ENCODE assay signal across 9 mouse cellular contexts in genomic region chr11:106013556-106014225, GRCm38 (mm10). TPM values are rescaled to one million over a fixed set of nuclear protein-coding genes. Genes with fewer than 3 reads are reported as not detected.
DNase-seq lines count a peak whose midpoint lies in the region; ATAC-seq lines count a peak whose summit lies in the region.
"Had no signal": no experiment of that assay in that cellular context is flagged by ENCODE, and none has a peak within 500 bp of the region (broad histone marks: within the 10 kb centered on the region; RNA-seq: fewer than 3 reads in every experiment).

No protein-coding gene starts in this region.

- H3K27me3 ChIP-seq in midbrain, embryonic 14.5 days (ENCODE audit: control insufficient read depth, insufficient read depth, low read length): no peaks in the 10 kb centered on the region
- H3K27me3 ChIP-seq in midbrain, embryonic 10.5 days (ENCODE audit: low read depth, poor library complexity, severe bottlenecking): peaks cover 11% of the 10 kb centered on the region
- peaks cover 13% of the 10 kb centered on the region for H3K27me3 ChIP-seq in heart, embryonic 16.5 days (ENCODE audit: control insufficient read depth, insufficient read depth, low read length)
- H3K27me3 ChIP-seq in neural tube, embryonic 14.5 days (ENCODE audit: control insufficient read depth, insufficient read depth, low read length): no peaks in the 10 kb centered on the region

- no peak overlapping the region for H3K9ac ChIP-seq in midbrain, embryonic 14.5 days (replicated peaks; ENCODE audit: low read length)
- no peak overlapping the region for H3K9ac ChIP-seq in heart, embryonic 16.5 days (ENCODE audit: low read length)
- no peak overlapping the region for H3K9ac ChIP-seq in neural tube, embryonic 14.5 days (replicated peaks; ENCODE audit: low read depth, low read length)

- H3K4me2 ChIP-seq in midbrain, embryonic 14.5 days (ENCODE audit: low read length): no peak overlapping the region
- no peak overlapping the region for H3K4me2 ChIP-seq in heart, embryonic 16.5 days (ENCODE audit: low read depth, low read length)
- no peak overlapping the region for H3K4me2 ChIP-seq in neural tube, embryonic 14.5 days (ENCODE audit: low read depth, low read length)

- no peak for DNase-seq in frontal cortex, postnatal 14 days (ENCODE audit: low spot score in 2 of 2)
- DNase-seq in midbrain, embryonic 14.5 days: peak; percentile 62
- no peak for DNase-seq in midbrain, embryonic 10.5 days (ENCODE audit: low spot score)
- DNase-seq in spleen, adult 12 weeks (ENCODE audit: low spot score): no peak
- no peak for DNase-seq in thymus, adult 18-20 months

- H3K4me3 ChIP-seq in midbrain, embryonic 14.5 days (replicated peaks; ENCODE audit: low read depth, low read length): no peak overlapping the region
- no peak overlapping the region for H3K4me3 ChIP-seq in midbrain, embryonic 10.5 days
- no peak overlapping the region for H3K4me3 ChIP-seq in heart, embryonic 16.5 days (ENCODE audit: low read length)
- H3K4me3 ChIP-seq in neural tube, embryonic 14.5 days (ENCODE audit: low read depth, low read length): no peak overlapping the region

- no peaks in the 10 kb centered on the region for H3K9me3 ChIP-seq in midbrain, embryonic 14.5 days (ENCODE audit: control insufficient read depth, low read length)
- no peaks in the 10 kb centered on the region for H3K9me3 ChIP-seq in midbrain, embryonic 10.5 days (replicated peaks)
- H3K9me3 ChIP-seq in heart, embryonic 16.5 days (replicated peaks; ENCODE audit: control insufficient read depth, low read length): no peaks in the 10 kb centered on the region
- H3K9me3 ChIP-seq in neural tube, embryonic 14.5 days (ENCODE audit: control insufficient read depth, low read length): no peaks in the 10 kb centered on the region

- 0 out of 2 replicates have a peak, but pooled peaks have one; percentile 41 for ATAC-seq in frontal cortex, adult (ENCODE audit: low TSS enrichment)
- ATAC-seq in midbrain, embryonic 14.5 days (ENCODE audit: low FRiP score, low TSS enrichment): no peak
- ATAC-seq in heart, embryonic 16.5 days (replicated peaks; ENCODE audit: extremely low read depth, insufficient read depth, low FRiP score): peak; percentile 28; the same call in 1 of the 2 replicates
- peak; percentile 64; the same call in 1 of the 2 replicates for ATAC-seq in neural tube, embryonic 14.5 days (ENCODE audit: low read depth)

- no peak overlapping the region for H3K27ac ChIP-seq in midbrain, embryonic 14.5 days (replicated peaks; ENCODE audit: low read depth, low read length)
- no peak overlapping the region for H3K27ac ChIP-seq in midbrain, embryonic 10.5 days (replicated peaks)
- H3K27ac ChIP-seq in heart, embryonic 16.5 days (ENCODE audit: low read length): no peak overlapping the region
- 0 out of 2 replicates have a peak overlapping the region, but pooled peaks have one; percentile 22 for H3K27ac ChIP-seq in neural tube, embryonic 14.5 days (ENCODE audit: low read depth, low read length)

- 0 out of 2 replicates have a peak, but pooled peaks cover 2% of the 10 kb centered on the region for H3K4me1 ChIP-seq in midbrain, embryonic 14.5 days (ENCODE audit: control insufficient read depth, insufficient read depth, low read length)
- peaks cover 20% of the 10 kb centered on the region for H3K4me1 ChIP-seq in midbrain, embryonic 10.5 days
- H3K4me1 ChIP-seq in heart, embryonic 16.5 days (ENCODE audit: control insufficient read depth, insufficient read depth, low read length): peaks cover 6% of the 10 kb centered on the region; the same call in 1 of the 2 replicates
- H3K4me1 ChIP-seq in neural tube, embryonic 14.5 days (ENCODE audit: control insufficient read depth, insufficient read depth, low read length): peaks cover 3% of the 10 kb centered on the region; the same call in 1 of the 2 replicates

- H3K36me3 ChIP-seq in midbrain, embryonic 14.5 days (ENCODE audit: control insufficient read depth, insufficient read depth, low read length): no peaks in the 10 kb centered on the region
- no peaks in the 10 kb centered on the region for H3K36me3 ChIP-seq in midbrain, embryonic 10.5 days
- no peaks in the 10 kb centered on the region for H3K36me3 ChIP-seq in heart, embryonic 16.5 days (ENCODE audit: control insufficient read depth, insufficient read depth)
- H3K36me3 ChIP-seq in neural tube, embryonic 14.5 days (ENCODE audit: control insufficient read depth, insufficient read depth, low read length): no peaks in the 10 kb centered on the region

- whole genome bisulfite sequencing in midbrain, embryonic 14.5 days: 73% methylated on average over 11 of the region's 11 CpGs
- WGBS in midbrain, embryonic 10.5 days: 78% methylated on average over 11 of the region's 11 CpGs
- WGBS in heart, embryonic 16.5 days: 29% methylated on average over 11 of the region's 11 CpGs
- 70% methylated on average over 11 of the region's 11 CpGs for WGBS in neural tube, embryonic 14.5 days

RNA-seq across cellular contexts. Expression of gene Kcnh6, which starts 5.8 kb away (rescaled TPM):
- polyA plus RNA-seq in midbrain, embryonic 14.5 days (2014; fragmentation: Nextera tagmentation; extraction: Ambion mirVana): 1.00 and 1.8 TPM in 2 replicates
- 0.31 and 0.33 TPM in 2 replicates for polyA plus RNA-seq in midbrain, embryonic 10.5 days (2016; fragmentation: Nextera tagmentation; extraction: Ambion mirVana)
- 0.35 and 0.46 TPM in 2 replicates for polyA plus RNA-seq in heart, embryonic 16.5 days (2015; fragmentation: Nextera tagmentation; extraction: Ambion mirVana)
- 3.3 and 9.8 TPM in 2 replicates for polyA plus RNA-seq in neural tube, embryonic 14.5 days (2014; fragmentation: Nextera tagmentation; extraction: Ambion mirVana)

RNA-seq across cellular contexts. Expression of gene Ace3, which starts 19.2 kb away (rescaled TPM):
- 0.09 TPM in 1 of 2 replicates, not detected in the other for polyA plus RNA-seq in midbrain, embryonic 14.5 days (2014; fragmentation: Nextera tagmentation; extraction: Ambion mirVana)
- not detected in 2 replicates for polyA plus RNA-seq in midbrain, embryonic 10.5 days (2016; fragmentation: Nextera tagmentation; extraction: Ambion mirVana)
- polyA plus RNA-seq in heart, embryonic 16.5 days (2015; fragmentation: Nextera tagmentation; extraction: Ambion mirVana): 0.10 TPM in 1 of 2 replicates, not detected in the other
- polyA plus RNA-seq in neural tube, embryonic 14.5 days (2014; fragmentation: Nextera tagmentation; extraction: Ambion mirVana): not detected in 2 replicates
- polyA plus RNA-seq: stomach, embryonic 16.5 days had no signal

RNA-seq across cellular contexts. Expression of gene Dcaf7, which starts 23.0 kb away (rescaled TPM):
- 103 and 153 TPM in 2 replicates for polyA plus RNA-seq in midbrain, embryonic 14.5 days (2014; fragmentation: Nextera tagmentation; extraction: Ambion mirVana)
- polyA plus RNA-seq in midbrain, embryonic 10.5 days (2016; fragmentation: Nextera tagmentation; extraction: Ambion mirVana): 76.8 and 98.1 TPM in 2 replicates
- polyA plus RNA-seq in heart, embryonic 16.5 days (2015; fragmentation: Nextera tagmentation; extraction: Ambion mirVana): 44.6 and 47.2 TPM in 2 replicates
- 143 and 164 TPM in 2 replicates for polyA plus RNA-seq in neural tube, embryonic 14.5 days (2014; fragmentation: Nextera tagmentation; extraction: Ambion mirVana)

RNA-seq across cellular contexts. Expression of gene Ace, which starts 45.9 kb away (rescaled TPM):
- polyA plus RNA-seq in midbrain, embryonic 14.5 days (2014; fragmentation: Nextera tagmentation; extraction: Ambion mirVana): 2.9 and 3.6 TPM in 2 replicates
- polyA plus RNA-seq in midbrain, embryonic 10.5 days (2016; fragmentation: Nextera tagmentation; extraction: Ambion mirVana): 0.75 and 0.85 TPM in 2 replicates
- polyA plus RNA-seq in heart, embryonic 16.5 days (2015; fragmentation: Nextera tagmentation; extraction: Ambion mirVana): 3.1 and 4.3 TPM in 2 replicates
- 4.0 and 4.1 TPM in 2 replicates for polyA plus RNA-seq in neural tube, embryonic 14.5 days (2014; fragmentation: Nextera tagmentation; extraction: Ambion mirVana)

RNA-seq across cellular contexts. Expression of gene Taco1, which starts 52.2 kb away (rescaled TPM):
- 5.6 and 6.1 TPM in 2 replicates for polyA plus RNA-seq in midbrain, embryonic 14.5 days (2014; fragmentation: Nextera tagmentation; extraction: Ambion mirVana)
- 13.7 and 14.1 TPM in 2 replicates for polyA plus RNA-seq in midbrain, embryonic 10.5 days (2016; fragmentation: Nextera tagmentation; extraction: Ambion mirVana)
- 13.0 and 15.6 TPM in 2 replicates for polyA plus RNA-seq in heart, embryonic 16.5 days (2015; fragmentation: Nextera tagmentation; extraction: Ambion mirVana)
- 7.1 and 7.3 TPM in 2 replicates for polyA plus RNA-seq in neural tube, embryonic 14.5 days (2014; fragmentation: Nextera tagmentation; extraction: Ambion mirVana)
